Mouse (Mus musculus): ENCODE measurements around the gene Tmprss11d.

DNA sequence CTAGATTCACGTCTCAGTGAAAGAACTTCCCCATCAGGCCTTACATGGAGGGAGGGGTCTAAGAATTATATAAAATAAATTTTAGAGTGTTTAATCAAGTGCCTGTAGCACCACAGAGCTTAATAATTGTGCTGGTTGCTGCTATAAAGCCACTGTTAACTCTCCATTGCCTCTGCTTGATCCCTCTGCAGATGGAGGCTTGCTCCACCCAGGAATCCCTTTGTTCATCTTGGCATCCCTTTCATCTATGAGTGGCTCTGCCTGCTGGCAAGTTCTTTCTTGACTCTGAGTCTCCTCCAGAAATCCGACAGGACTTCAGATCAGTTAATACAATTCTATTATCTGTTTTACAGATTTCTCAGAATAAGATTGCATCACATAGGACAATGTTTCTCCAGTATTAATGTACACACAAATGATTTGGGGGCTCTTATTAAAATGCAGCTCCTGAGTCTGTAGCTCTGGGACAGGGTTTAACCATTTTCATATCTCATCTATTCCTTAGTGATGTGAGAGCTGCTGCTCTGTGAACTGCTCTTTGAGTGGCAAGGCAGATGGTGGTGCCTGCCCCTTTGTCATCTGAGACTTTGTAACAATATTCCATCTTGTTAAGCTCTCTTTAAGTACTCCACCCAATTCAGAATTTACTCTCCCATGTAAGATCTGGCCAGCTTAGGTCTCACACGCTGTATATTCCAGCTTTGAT is 48.3 kb upstream of the Tmprss11d start:
- TF ChIP-seq HCFC1 (IDR thresholded peaks at IDR 0.05; ENCODE audit: low read depth, low read length) (no peak), EP300 (IDR thresholded peaks at IDR 0.05; ENCODE audit: low read length) (no peak), CTCF (conservative IDR thresholded peaks at IDR 0.05 in 1 of 2, IDR thresholded peaks at IDR 0.05 in 1 of 2; ENCODE audit: low read depth in 2 of 2, low read length in 2 of 2) (no peak), ELF1 (IDR thresholded peaks at IDR 0.05; ENCODE audit: low read depth, low read length) (no peak), SIN3A (IDR thresholded peaks at IDR 0.05; ENCODE audit: low read length) (no peak), CHD2 (IDR thresholded peaks at IDR 0.05; ENCODE audit: low read length) (no peak), POLR2A (IDR thresholded peaks at IDR 0.05; ENCODE audit: low read depth, low read length) (no peak), USF2 (conservative IDR thresholded peaks at IDR 0.05; ENCODE audit: low read depth, low read length) (no peak), SMC3 (IDR thresholded peaks at IDR 0.05; ENCODE audit: low read depth, low read length) (no peak), USF1 (IDR thresholded peaks at IDR 0.05; ENCODE audit: low read depth, low read length) (no peak), TBP (conservative IDR thresholded peaks at IDR 0.05; ENCODE audit: low read depth, low read length) (no peak), RAD21 (IDR thresholded peaks at IDR 0.05; ENCODE audit: low read depth, low read length) (no peak), MAZ (IDR thresholded peaks at IDR 0.05; ENCODE audit: low read depth, low read length) (no peak), MAFK (IDR thresholded peaks at IDR 0.05; ENCODE audit: insufficient replicate concordance, low read length) (no peak)
